Comparison of ENCODE assay signal across 11 mouse cellular contexts in genomic region chrX:38216986-38217675, GRCm38 (mm10). TPM values are rescaled to one million over a fixed set of nuclear protein-coding genes. Genes with fewer than 3 reads are reported as not detected.
DNase-seq lines count a peak whose midpoint lies in the region; ATAC-seq and TF ChIP-seq lines count a peak whose summit lies in the region.
"Had no signal": no experiment of that assay in that cellular context is flagged by ENCODE, and none has a peak within 500 bp of the region (broad histone marks: within the 10 kb centered on the region; RNA-seq: fewer than 3 reads in every experiment).

No protein-coding gene starts in this region.

- peak; percentile 7 for DNase-seq in forebrain, postnatal 0 days
- no peak for DNase-seq in forebrain, embryonic 10.5 days (ENCODE audit: extremely low spot score, low spot score)
- DNase-seq in ovary, postnatal 36 days (ENCODE audit: low spot score): peak; percentile 7
- DNase-seq in ovary, postnatal 10 days (ENCODE audit: low spot score): no peak
- peak; percentile 34 to 53 for DNase-seq in kidney, postnatal 25 days
- DNase-seq in cerebellum, postnatal 10 days: no peak
- DNase-seq in left cerebral cortex, adult 9 months (ENCODE audit: low spot score in 2 of 2): no peak
- DNase-seq: heart, adult 18-20 months; heart, postnatal 4 days had no signal

- no peak overlapping the region for H3K4me3 ChIP-seq in forebrain, postnatal 0 days (ENCODE audit: low read depth, low read length)
- no peak overlapping the region for H3K4me3 ChIP-seq in forebrain, embryonic 10.5 days
- H3K4me3 ChIP-seq: forebrain, embryonic 12.5 days had no signal

- no peak overlapping the region for H3K27ac ChIP-seq in forebrain, postnatal 0 days (ENCODE audit: low read depth, low read length)
- no peak overlapping the region for H3K27ac ChIP-seq in forebrain, embryonic 10.5 days
- H3K27ac ChIP-seq: forebrain, embryonic 12.5 days had no signal

- 79% methylated on average over 9 of the region's 9 CpGs for WGBS in forebrain, postnatal 0 days
- 90% methylated on average over 9 of the region's 9 CpGs for WGBS in forebrain, embryonic 10.5 days

- H3K4me1 ChIP-seq in forebrain, postnatal 0 days (ENCODE audit: insufficient read depth): no peaks in the 10 kb centered on the region
- no peaks in the 10 kb centered on the region for H3K4me1 ChIP-seq in forebrain, embryonic 10.5 days
- H3K4me1 ChIP-seq: forebrain, embryonic 12.5 days had no signal

- TF ChIP-seq CTCF in forebrain, postnatal 0 days (IDR thresholded peaks at IDR 0.05; ENCODE audit: low read depth): no peak

- no peaks in the 10 kb centered on the region for H3K9me3 ChIP-seq in forebrain, postnatal 0 days (ENCODE audit: low read length)
- no peaks in the 10 kb centered on the region for H3K9me3 ChIP-seq in forebrain, embryonic 10.5 days
- H3K9me3 ChIP-seq: forebrain, embryonic 12.5 days had no signal

- no peak overlapping the region for H3K9ac ChIP-seq in forebrain, postnatal 0 days
- H3K9ac ChIP-seq: forebrain, embryonic 12.5 days had no signal

- no peak for ATAC-seq in forebrain, postnatal 0 days
- no peak for ATAC-seq in granulocyte monocyte progenitor cell, adult 5-6 weeks (replicated peaks; ENCODE audit: poor library complexity, severe bottlenecking)

- H3K27me3 ChIP-seq in forebrain, postnatal 0 days (ENCODE audit: insufficient read depth, low read length): no peaks in the 10 kb centered on the region
- no peaks in the 10 kb centered on the region for H3K27me3 ChIP-seq in forebrain, embryonic 10.5 days (ENCODE audit: poor library complexity, severe bottlenecking)
- H3K27me3 ChIP-seq: forebrain, embryonic 12.5 days had no signal

- no peaks in the 10 kb centered on the region for H3K36me3 ChIP-seq in forebrain, postnatal 0 days (ENCODE audit: insufficient read depth)
- no peaks in the 10 kb centered on the region for H3K36me3 ChIP-seq in forebrain, embryonic 10.5 days (replicated peaks)
- H3K36me3 ChIP-seq: forebrain, embryonic 12.5 days had no signal

- H3K4me2 ChIP-seq in forebrain, postnatal 0 days (ENCODE audit: low read depth): no peak overlapping the region
- H3K4me2 ChIP-seq: forebrain, embryonic 12.5 days had no signal

RNA-seq across cellular contexts. Expression of gene Zbtb33, which starts 27.5 kb away (rescaled TPM):
- 32.4 and 37.7 TPM in 2 replicates for total RNA-seq in forebrain, postnatal 0 days (2014; rRNA removed)
- polyA plus RNA-seq in forebrain, postnatal 0 days (2015; fragmentation: Nextera tagmentation; extraction: Ambion mirVana): 4.2 and 4.8 TPM in 2 replicates
- polyA plus RNA-seq in forebrain, embryonic 10.5 days (2016; fragmentation: Nextera tagmentation; extraction: Ambion mirVana): 3.7 and 3.8 TPM in 2 replicates
- total RNA-seq in granulocyte monocyte progenitor cell, adult 5-6 weeks (2014; fragmentation: Nextera tagmentation): 14.4 and 20.8 TPM in 2 replicates
- total RNA-seq in granulocyte monocyte progenitor cell, adult 5-6 weeks (2017): 15.8 and 21.2 TPM in 2 replicates

RNA-seq across cellular contexts. Expression of gene Tmem255a, which starts 35.1 kb away (rescaled TPM):
- 12.1 and 20.7 TPM in 2 replicates for total RNA-seq in forebrain, postnatal 0 days (2014; rRNA removed)
- polyA plus RNA-seq in forebrain, postnatal 0 days (2015; fragmentation: Nextera tagmentation; extraction: Ambion mirVana): 13.0 and 17.5 TPM in 2 replicates
- 12.7 and 14.6 TPM in 2 replicates for polyA plus RNA-seq in forebrain, embryonic 10.5 days (2016; fragmentation: Nextera tagmentation; extraction: Ambion mirVana)
- total RNA-seq in granulocyte monocyte progenitor cell, adult 5-6 weeks (2014; fragmentation: Nextera tagmentation): not detected in 2 replicates
- total RNA-seq in granulocyte monocyte progenitor cell, adult 5-6 weeks (2017): 0.26 TPM in 1 of 2 replicates, not detected in the other

Comparison
In these comparisons a context has a peak if more than half of its experiments do, and no peak if none do; other contexts are left out.
1. DNase-seq: peak in forebrain, postnatal 0 days (single experiment), ovary, postnatal 36 days (single experiment) and kidney, postnatal 25 days (2 of 2); none in forebrain, embryonic 10.5 days (single experiment), ovary, postnatal 10 days (single experiment), cerebellum, postnatal 10 days (0 of 2) and left cerebral cortex, adult 9 months (0 of 2).
2. RNA of gene Tmem255a, which starts 35.1 kb away (total RNA-seq): 12.1 to 20.7 TPM in forebrain, postnatal 0 days; 0.26 TPM in granulocyte monocyte progenitor cell, adult 5-6 weeks; every median in the first group is over 10 times any median in the second.